Mouse (Mus musculus) midbrain, embryonic 12.5 days (tissue): ENCODE data around the gene Mras. TPM values are rescaled to one million over a fixed set of nuclear protein-coding genes. Genes with fewer than 3 reads are reported as not detected.

Experiments used
- ATAC-seq: fragments of 200-750 bp; cut with Nextera tagmentation; 2 replicates; pipeline ENCODE4 v1.8.0; 2017; ENCODE audit warnings: low read depth, moderate TSS enrichment, moderate library complexity; ENCODE audit not compliant: low FRiP score
- H3K27ac ChIP-seq: fragments of 300-500 bp; sonication (generic); replicated peaks from 2 replicates; pipeline ENCODE4 v1.5.1; 2016; ENCODE audit warnings: mild to moderate bottlenecking
- H3K27me3 ChIP-seq: fragments of 300-500 bp; sonication (generic); 2 replicates; pipeline ENCODE4 v1.6.1; 2016; ENCODE audit warnings: mild to moderate bottlenecking
- H3K36me3 ChIP-seq: fragments of 300-500 bp; sonication (generic); 2 replicates; pipeline ENCODE4 v1.6.1; 2016
- H3K4me1 ChIP-seq: fragments of 300-500 bp; sonication (generic); 2 replicates; pipeline ENCODE4 v1.6.1; 2016
- H3K4me2 ChIP-seq: fragments of 300-500 bp; sonication (generic); replicated peaks from 2 replicates; pipeline ENCODE4 v1.6.1; 2016; ENCODE audit warnings: mild to moderate bottlenecking, moderate library complexity
- H3K4me3 ChIP-seq: fragments of 300-500 bp; sonication (generic); 2 replicates; pipeline ENCODE4 v1.5.1; 2016; ENCODE audit warnings: mild to moderate bottlenecking
- H3K9ac ChIP-seq: fragments of 300-500 bp; sonication (generic); replicated peaks from 2 replicates; pipeline ENCODE4 v1.6.1; 2016; ENCODE audit warnings: mild to moderate bottlenecking, moderate library complexity
- H3K9me3 ChIP-seq: fragments of 300-500 bp; sonication (generic); 2 replicates; pipeline ENCODE4 v1.6.1; 2016; ENCODE audit warnings: mild to moderate bottlenecking
- WGBS: fragments of 180-500 bp; shearing (Covaris S2); methylation state at CpG from one replicate; pipeline ENCODE4 v1.1.7; 2016; 5-methylcytosine and 5-hydroxymethylcytosine counted together
- polyA plus RNA-seq: library from polyadenylated mRNA; unstranded; fragments of >200 nt; fragmentation: Nextera tagmentation; extraction: Ambion mirVana; gene quantifications from 2 replicates; pipeline ENCODE4 v1.2.1, GENCODE M21; 2016

Gene Mras
- polyA plus RNA-seq, 1 experiment from 2014 or later: 24.7 TPM

DNA sequence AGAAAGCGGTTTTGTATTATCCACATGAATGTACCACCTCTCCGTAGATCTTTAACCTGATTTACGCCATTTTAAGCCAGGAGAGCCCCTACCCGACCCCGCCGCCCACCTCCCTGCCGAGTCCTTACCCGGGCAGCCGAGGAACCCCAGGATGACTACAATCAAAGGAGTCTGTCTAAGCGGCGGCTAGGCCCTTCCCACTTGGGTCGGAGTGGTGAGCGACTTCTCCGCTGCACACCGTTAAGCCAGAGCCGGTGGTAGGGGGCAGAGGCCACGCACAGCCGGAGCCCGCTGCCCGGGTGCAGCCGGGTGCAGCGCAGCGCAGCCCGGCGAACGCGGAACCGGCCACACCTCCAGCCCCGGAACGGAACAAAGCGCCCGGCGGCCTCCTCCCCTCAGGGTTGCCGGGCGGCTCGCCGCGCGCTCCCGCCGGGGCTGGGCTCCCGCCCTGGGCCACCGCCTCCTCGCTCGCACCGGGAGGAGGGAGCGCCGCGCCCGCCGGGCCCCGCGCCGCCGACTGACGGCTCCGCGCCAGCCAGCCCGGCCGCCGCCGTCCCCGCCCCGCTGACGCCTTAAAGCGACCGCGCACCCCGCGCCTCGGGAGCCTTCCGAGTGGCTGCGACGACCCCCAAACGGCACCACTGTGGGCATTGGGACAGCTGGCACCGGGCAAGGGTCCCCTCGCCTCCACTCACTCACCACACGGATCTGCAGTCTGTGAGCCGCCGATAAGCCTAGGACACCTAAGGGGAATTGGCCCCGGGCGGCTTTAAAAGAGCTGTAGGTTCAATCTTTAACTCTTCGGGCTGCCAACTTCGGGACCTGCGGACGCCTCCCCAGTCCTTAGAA, 775 bp downstream of the Mras start:
- Histone ChIP-seq H3K4me3 (peak overlapping the region; percentile 76), H3K4me2 (peak overlapping the region; percentile 80), H3K9me3 (no peaks in the 10 kb centered on the region), H3K4me1 (peaks cover 34% of the 10 kb centered on the region), H3K27ac (peak overlapping the region; percentile 85), H3K9ac (peak overlapping the region; percentile 82), H3K36me3 (no peaks in the 10 kb centered on the region), H3K27me3 (peaks cover 25% of the 10 kb centered on the region)
- ATAC-seq: peak; percentile 78
- under 1% methylated on average over 64 of the region's 86 CpGs for WGBS

GRCm38 (mm10) chr9:99435619-99436181, 1.5 kb downstream of the Mras start:
- Histone ChIP-seq H3K4me2 (peak overlapping the region; percentile 80), H3K36me3 (no peaks in the 10 kb centered on the region), H3K4me1 (peaks cover 34% of the 10 kb centered on the region), H3K9me3 (no peaks in the 10 kb centered on the region), H3K27ac (peak overlapping the region; percentile 85), H3K27me3 (peaks cover 25% of the 10 kb centered on the region), H3K9ac (peak overlapping the region; percentile 82), H3K4me3 (peak overlapping the region; percentile 76)
- ATAC-seq: peak; percentile 35
- WGBS: 13% methylated on average over 16 of the region's 16 CpGs

GRCm38 (mm10) chr9:99434892-99435618, 2.1 kb downstream of the Mras start:
- WGBS: 47% methylated on average over 14 of the region's 14 CpGs
- Histone ChIP-seq H3K27me3 (peaks cover 25% of the 10 kb centered on the region), H3K36me3 (no peaks in the 10 kb centered on the region), H3K4me3 (peak overlapping the region; percentile 76), H3K9ac (peak overlapping the region; percentile 82), H3K27ac (peak overlapping the region; percentile 85; the same call in 1 of the 2 replicates), H3K4me2 (peak overlapping the region; percentile 80), H3K4me1 (peaks cover 34% of the 10 kb centered on the region), H3K9me3 (no peaks in the 10 kb centered on the region)
- ATAC-seq: no peak

DNA sequence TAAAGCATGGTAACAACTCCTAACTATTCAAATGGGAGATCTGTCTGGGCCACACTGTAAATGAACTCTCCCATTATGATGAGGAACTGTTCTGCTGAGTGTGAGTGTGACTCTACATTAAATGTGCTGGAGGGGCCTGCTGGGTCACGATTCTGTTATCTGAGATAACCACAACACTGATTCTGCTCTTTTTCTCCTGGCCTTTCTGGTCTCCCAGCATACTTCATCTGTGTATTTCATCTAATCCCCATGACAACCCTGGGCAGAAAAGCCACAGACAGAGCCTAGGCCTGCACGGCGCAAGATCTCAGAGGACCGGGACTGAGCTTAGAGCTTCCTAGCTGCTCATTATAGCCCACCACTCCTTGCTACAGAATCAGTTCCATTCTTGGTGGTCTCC, 4.7 kb downstream of the Mras start:
- no peak for ATAC-seq
- no peaks in the 10 kb centered on the region for H3K36me3 ChIP-seq
- H3K4me1 ChIP-seq: peaks cover 34% of the 10 kb centered on the region
- no peaks in the 10 kb centered on the region for H3K9me3 ChIP-seq
- H3K9ac ChIP-seq: no peak overlapping the region
- H3K27me3 ChIP-seq: peaks cover 7% of the 10 kb centered on the region
- no peak overlapping the region for H3K4me2 ChIP-seq
- H3K4me3 ChIP-seq: no peak overlapping the region
- no peak overlapping the region for H3K27ac ChIP-seq
- 81% methylated on average over 4 of the region's 4 CpGs for WGBS

DNA sequence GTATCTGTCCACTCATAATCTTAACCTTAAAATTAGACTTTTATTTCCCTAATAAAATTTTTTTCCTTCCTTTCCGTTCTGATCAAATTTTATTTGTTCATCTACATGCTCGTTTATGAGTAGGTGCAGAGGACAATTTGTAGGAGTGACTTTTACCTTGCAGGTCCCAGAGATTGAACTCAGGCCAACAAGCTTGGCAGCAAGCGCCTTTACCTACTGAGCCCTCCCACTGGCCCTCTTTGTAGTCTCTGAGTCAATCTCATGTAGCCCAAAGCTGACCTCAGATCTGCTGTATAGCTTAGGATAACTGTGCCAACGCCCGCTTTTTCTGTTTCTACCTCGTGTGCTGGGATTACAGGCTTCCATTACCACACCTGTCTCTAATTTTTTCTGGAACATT, 5.2 kb downstream of the Mras start:
- peaks cover 29% of the 10 kb centered on the region for H3K4me1 ChIP-seq
- no peaks in the 10 kb centered on the region for H3K9me3 ChIP-seq
- no peak overlapping the region for H3K4me2 ChIP-seq
- H3K9ac ChIP-seq: no peak overlapping the region
- H3K36me3 ChIP-seq: no peaks in the 10 kb centered on the region
- peaks cover 1% of the 10 kb centered on the region for H3K27me3 ChIP-seq
- ATAC-seq: no peak
- H3K4me3 ChIP-seq: no peak overlapping the region
- WGBS: 85% methylated on average over 6 of the region's 6 CpGs
- H3K27ac ChIP-seq: no peak overlapping the region

DNA sequence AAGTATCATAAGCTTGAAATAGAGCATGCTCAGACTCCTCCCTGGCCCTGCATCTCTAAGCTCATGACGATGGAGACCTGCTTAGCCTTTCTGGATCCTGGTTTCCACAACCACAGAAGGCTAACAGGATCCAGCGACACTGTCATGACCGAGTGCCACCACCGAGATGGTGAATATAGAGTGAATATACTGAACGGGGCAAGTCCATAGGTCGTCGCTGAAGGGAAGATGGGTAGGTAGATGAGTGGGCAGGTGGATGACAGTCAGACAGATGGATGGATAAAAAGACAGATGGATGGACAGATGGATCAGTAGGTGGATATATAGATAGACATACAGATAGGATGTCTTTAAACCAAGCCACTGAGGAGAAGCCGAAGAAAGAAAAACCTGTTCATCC, 5.8 kb downstream of the Mras start:
- H3K4me1 ChIP-seq: peaks cover 28% of the 10 kb centered on the region
- H3K4me2 ChIP-seq: no peak overlapping the region
- WGBS: 95% methylated on average over 8 of the region's 8 CpGs
- no peak overlapping the region for H3K9ac ChIP-seq
- H3K36me3 ChIP-seq: no peaks in the 10 kb centered on the region
- no peaks in the 10 kb centered on the region for H3K27me3 ChIP-seq
- H3K4me3 ChIP-seq: no peak overlapping the region
- no peaks in the 10 kb centered on the region for H3K9me3 ChIP-seq
- no peak for ATAC-seq
- H3K27ac ChIP-seq: no peak overlapping the region

DNA sequence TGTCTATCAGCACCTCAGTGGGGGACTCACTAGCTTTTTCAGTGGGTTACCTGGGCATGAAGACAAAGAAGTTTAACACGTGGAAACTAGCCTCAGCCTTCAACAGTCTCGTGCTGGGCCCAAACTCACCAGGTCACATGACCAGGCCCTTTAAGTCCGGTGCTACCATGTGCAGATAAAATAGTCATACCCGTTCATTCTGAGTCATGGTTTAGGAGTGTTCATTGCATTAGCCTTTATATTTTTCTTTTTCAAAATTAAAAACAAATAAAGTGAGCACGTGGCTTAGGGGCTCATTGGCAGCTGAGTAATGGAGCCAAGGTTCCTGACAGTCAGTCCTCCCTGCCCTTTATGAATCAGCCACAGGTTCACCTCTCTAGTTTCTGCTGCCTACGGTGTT, 6.4 kb downstream of the Mras start:
- Histone ChIP-seq H3K9me3 (no peaks in the 10 kb centered on the region), H3K4me1 (peaks cover 27% of the 10 kb centered on the region), H3K4me3 (no peak overlapping the region), H3K4me2 (no peak overlapping the region), H3K27ac (no peak overlapping the region), H3K36me3 (no peaks in the 10 kb centered on the region), H3K9ac (no peak overlapping the region), H3K27me3 (no peaks in the 10 kb centered on the region)
- ATAC-seq: no peak
- 84% methylated on average over 6 of the region's 6 CpGs for WGBS

DNA sequence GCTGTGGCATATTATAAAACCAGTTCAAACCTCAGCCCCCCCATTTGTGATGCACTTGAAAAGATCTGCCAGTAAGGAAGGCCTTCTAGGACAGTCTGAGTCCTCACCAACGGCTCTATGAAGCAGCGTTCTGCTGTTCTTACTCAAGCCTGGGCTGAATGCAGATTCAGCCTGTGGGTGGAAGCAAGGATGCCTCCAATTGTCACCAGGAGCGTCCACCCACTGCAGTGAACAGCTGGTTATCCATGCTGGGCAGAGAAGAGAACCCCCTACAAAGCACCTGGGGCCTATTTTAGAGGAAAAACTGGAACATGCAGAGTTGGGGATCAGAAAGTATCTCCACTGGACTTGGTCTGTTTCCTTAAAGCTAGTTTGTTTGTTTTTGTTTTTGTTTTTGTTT, 7.3 kb downstream of the Mras start:
- 85% methylated on average over 3 of the region's 3 CpGs for WGBS
- ATAC-seq: no peak
- Histone ChIP-seq H3K4me3 (no peak overlapping the region), H3K27ac (no peak overlapping the region), H3K4me1 (peaks cover 23% of the 10 kb centered on the region), H3K9ac (no peak overlapping the region), H3K36me3 (no peaks in the 10 kb centered on the region), H3K27me3 (no peaks in the 10 kb centered on the region), H3K4me2 (no peak overlapping the region), H3K9me3 (no peaks in the 10 kb centered on the region)

DNA sequence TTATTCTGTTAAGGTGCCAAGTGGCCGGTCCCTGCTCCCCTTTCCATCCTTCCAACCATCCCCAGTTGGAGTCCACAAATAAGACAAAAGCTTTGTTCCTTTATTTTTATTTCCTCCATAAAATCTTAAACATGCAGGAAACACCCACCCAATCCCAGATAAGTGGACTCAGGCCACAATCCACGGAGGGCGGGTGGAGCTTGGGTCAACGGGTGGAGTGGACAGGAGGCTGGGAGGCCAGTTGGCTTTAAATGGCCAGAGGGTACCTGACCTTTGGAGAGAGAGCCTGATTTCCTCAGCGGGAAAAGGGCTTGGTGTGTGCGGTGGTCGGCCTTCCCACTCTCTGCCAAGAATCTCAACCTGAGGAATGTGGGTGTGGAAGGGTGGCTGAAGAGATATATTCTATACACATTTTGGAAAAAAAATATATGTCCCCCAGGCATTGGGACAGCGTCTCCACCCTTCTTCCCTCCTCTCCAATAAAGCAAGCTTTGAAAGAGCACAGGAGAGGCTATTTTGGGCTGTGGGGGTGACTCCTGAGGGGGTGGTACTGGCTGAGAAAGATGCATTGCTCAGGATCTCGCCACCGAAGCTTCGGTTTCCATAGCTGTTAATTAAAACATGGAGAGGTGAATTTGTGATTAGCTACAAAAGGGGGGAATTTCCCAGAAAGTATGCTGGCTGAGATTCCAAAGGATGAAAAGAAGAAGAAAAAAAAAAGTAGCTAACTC, 8.4 kb downstream of the Mras start:
- Histone ChIP-seq H3K36me3 (no peaks in the 10 kb centered on the region), H3K4me1 (peaks cover 20% of the 10 kb centered on the region)
- 86% methylated on average over 11 of the region's 11 CpGs for WGBS

DNA sequence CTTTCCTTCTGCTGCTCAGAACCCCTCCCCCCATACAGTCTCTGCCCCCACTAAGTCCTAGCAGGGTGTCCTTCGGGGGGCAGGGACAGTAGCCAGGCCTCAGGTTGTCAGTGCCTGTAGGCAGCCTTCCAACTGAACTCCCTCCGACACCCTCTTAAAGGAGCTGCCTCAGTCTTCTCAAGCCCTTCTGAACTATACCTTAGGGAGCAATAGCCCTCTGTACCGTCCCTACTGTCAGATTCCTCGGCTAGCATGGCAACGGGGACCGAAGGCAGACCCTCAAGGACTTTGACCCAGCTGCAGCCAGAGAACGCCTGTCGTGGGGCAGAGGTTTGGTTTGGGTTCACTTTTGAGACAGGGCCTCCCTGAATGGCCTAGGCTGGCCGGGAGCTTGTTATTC, 11.9 kb downstream of the Mras start:
- H3K4me3 ChIP-seq: no peak overlapping the region
- no peak overlapping the region for H3K27ac ChIP-seq
- no peak overlapping the region for H3K4me2 ChIP-seq
- H3K27me3 ChIP-seq: no peaks in the 10 kb centered on the region
- 79% methylated on average over 9 of the region's 9 CpGs for WGBS
- peaks cover 19% of the 10 kb centered on the region for H3K4me1 ChIP-seq
- H3K36me3 ChIP-seq: no peaks in the 10 kb centered on the region
- ATAC-seq: no peak
- no peak overlapping the region for H3K9ac ChIP-seq
- H3K9me3 ChIP-seq: no peaks in the 10 kb centered on the region

More for the DNA sequence above, 8.4 kb downstream of the Mras start:
- Histone ChIP-seq H3K27ac (no peak overlapping the region), H3K4me2 (no peak overlapping the region), H3K4me3 (no peak overlapping the region), H3K9me3 (no peaks in the 10 kb centered on the region), H3K27me3 (no peaks in the 10 kb centered on the region), H3K9ac (no peak overlapping the region)
- ATAC-seq: no peak

GRCm38 (mm10) chr9:99424574-99424863, 12.7 kb downstream of the Mras start:
- H3K27ac ChIP-seq: no peak overlapping the region
- H3K4me3 ChIP-seq: no peak overlapping the region
- H3K27me3 ChIP-seq: no peaks in the 10 kb centered on the region
- no peaks in the 10 kb centered on the region for H3K9me3 ChIP-seq
- ATAC-seq: no peak
- H3K36me3 ChIP-seq: no peaks in the 10 kb centered on the region
- 82% methylated on average over 4 of the region's 4 CpGs for WGBS
- H3K4me1 ChIP-seq: peaks cover 19% of the 10 kb centered on the region
- H3K9ac ChIP-seq: no peak overlapping the region
- H3K4me2 ChIP-seq: no peak overlapping the region
